Mouse (Mus musculus) liver, embryonic 14.5 days (tissue): ENCODE measurements at regions not wholly inside any gene's neighbourhood (a gene's known extent, or its start where the extent isn't known, plus 50 kb on each side); places are given as distances from the start of the nearest gene placed in this dataset.

Experiments used
- ATAC-seq: fragments of 200-750 bp; cut with Nextera tagmentation; 2 replicates; pipeline ENCODE4 v1.8.0; 2017; ENCODE audit warnings: moderate number of reproducible peaks, mild to moderate bottlenecking, moderate library complexity; ENCODE audit not compliant: insufficient read depth
- DNase-seq, 3 experiments: peaks; one replicate each; pipeline ENCODE4 v3.0.0-alpha.2; 2012 to 2013; ENCODE audit warnings: low read depth in 3 of 3, low spot score in 3 of 3
- H3K27ac ChIP-seq: fragments of 300-500 bp; sonication (generic); 2 replicates; pipeline ENCODE4 v1.5.1; 2014; ENCODE audit warnings: moderate library complexity, mild to moderate bottlenecking, control low read depth, inconsistent platforms
- H3K27me3 ChIP-seq: fragments of 300-500 bp; sonication (generic); 2 replicates; pipeline ENCODE4 v1.6.1; 2014; ENCODE audit warnings: mild to moderate bottlenecking, low read length, moderate library complexity; ENCODE audit not compliant: control insufficient read depth, insufficient read depth
- H3K36me3 ChIP-seq: fragments of 300-500 bp; sonication (generic); replicated peaks from 2 replicates; pipeline ENCODE4 v1.6.1; 2014; ENCODE audit warnings: low read depth; ENCODE audit not compliant: control insufficient read depth, insufficient read depth
- H3K4me1 ChIP-seq, 2 experiments: fragments of 200-500 bp in 1 of 2; fragments of 300-500 bp in 1 of 2; sonication (generic) in 1 of 2; replicated peaks; 2 replicates each; pipeline ENCODE4 v1.6.1; 2012 to 2014; ENCODE audit warnings: antibody characterized with exemption in 1 of 2, inconsistent platforms in 1 of 2, low read length in 1 of 2; ENCODE audit not compliant: control insufficient read depth in 2 of 2, insufficient read depth in 2 of 2
- H3K4me2 ChIP-seq: fragments of 300-500 bp; sonication (generic); 2 replicates; pipeline ENCODE4 v1.6.1; 2014; ENCODE audit warnings: low read depth, mild to moderate bottlenecking, control low read depth, moderate library complexity
- H3K4me3 ChIP-seq, 2 experiments: fragments of 200-500 bp in 1 of 2; fragments of 300-500 bp in 1 of 2; sonication (generic) in 1 of 2; 2 replicates each; pipeline ENCODE4 v1.5.1; 2012 to 2014; ENCODE audit warnings: low read depth in 2 of 2, low read length in 2 of 2, mild to moderate bottlenecking in 2 of 2, control low read depth in 1 of 2, inconsistent platforms in 1 of 2, moderate library complexity in 1 of 2; ENCODE audit not compliant: insufficient read depth in 1 of 2
- H3K9ac ChIP-seq: fragments of 300-500 bp; sonication (generic); replicated peaks from 2 replicates; pipeline ENCODE4 v1.6.1; 2014; ENCODE audit warnings: mild to moderate bottlenecking, control low read depth, moderate library complexity
- H3K9me3 ChIP-seq: fragments of 300-500 bp; sonication (generic); 2 replicates; pipeline ENCODE4 v1.6.1; 2016; ENCODE audit warnings: low read length, mixed read lengths; ENCODE audit not compliant: control insufficient read depth
- CTCF ChIP-seq: IDR thresholded peaks from 2 replicates; pipeline ENCODE4 v1.5.1; 2016; ENCODE audit warnings: antibody characterized with exemption, low read depth, control low read depth
- EP300 ChIP-seq: IDR thresholded peaks from 2 replicates; pipeline ENCODE4 v1.6.1; 2016; ENCODE audit warnings: antibody characterized with exemption, low read depth
- WGBS: fragments of 180-500 bp; shearing (Covaris S2); extraction: QIAGEN DNeasy Blood & Tissue Kit; methylation state at CpG from one replicate; pipeline ENCODE4 v1.1.7; 2014; ENCODE audit not compliant: insufficient replicate concordance; 5-methylcytosine and 5-hydroxymethylcytosine counted together

DNA sequence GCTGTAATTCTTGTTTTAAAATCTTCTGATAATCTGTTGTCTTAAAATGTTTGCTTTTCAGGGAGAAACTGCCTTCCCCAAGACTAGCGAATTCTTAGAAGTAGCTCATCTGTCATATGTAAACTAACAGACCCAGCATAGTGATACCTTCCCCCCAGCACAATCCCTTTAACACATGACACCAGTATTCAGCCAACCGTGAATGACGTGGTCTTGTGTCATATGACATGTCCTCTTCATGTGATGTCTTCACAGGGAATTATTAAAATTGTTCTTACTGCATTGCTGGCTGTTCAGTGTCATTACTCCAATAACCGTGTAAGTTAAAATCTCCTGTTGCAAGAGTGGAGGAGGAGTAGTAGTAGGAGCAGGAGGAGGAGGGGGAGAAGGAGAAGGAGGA, 137.5 kb upstream of the Map3k1 start:
- no peaks in the 10 kb centered on the region for H3K27me3 ChIP-seq
- no peaks in the 10 kb centered on the region for H3K9me3 ChIP-seq
- H3K9ac ChIP-seq: no peak overlapping the region
- peaks cover 12 to 30% of the 10 kb centered on the region in 2 experiments for H3K4me1 ChIP-seq
- DNase-seq (no peak), ATAC-seq (no peak)
- no peak overlapping the region for H3K4me2 ChIP-seq
- 76% methylated on average over 4 of the region's 4 CpGs for WGBS
- no peaks in the 10 kb centered on the region for H3K36me3 ChIP-seq
- H3K27ac ChIP-seq: no peak overlapping the region
- no peak overlapping the region for H3K4me3 ChIP-seq
- no peak for TF ChIP-seq CTCF
- TF ChIP-seq EP300: no peak

DNA sequence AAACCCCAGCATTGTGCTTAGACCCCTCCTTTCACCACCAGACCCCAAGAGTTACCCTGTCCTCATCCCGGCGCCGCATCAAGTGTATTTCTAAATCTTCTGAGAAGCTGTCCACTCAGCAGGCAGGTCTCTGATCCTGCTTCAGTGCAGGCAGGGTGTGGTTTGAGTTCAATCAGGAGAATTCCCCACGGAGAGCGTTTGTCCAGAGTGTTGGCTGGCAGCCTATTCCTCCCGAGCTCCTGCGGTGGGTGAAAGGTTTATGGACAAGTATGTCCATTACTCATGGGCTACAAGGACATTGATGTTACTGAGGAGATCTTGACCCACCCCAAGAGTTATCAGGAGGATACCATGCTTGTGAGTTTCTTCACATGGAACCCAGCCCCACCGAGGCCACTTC, 138.0 kb upstream of the Map3k1 start:
- ATAC-seq: no peak
- WGBS: 82% methylated on average over 8 of the region's 8 CpGs

DNA sequence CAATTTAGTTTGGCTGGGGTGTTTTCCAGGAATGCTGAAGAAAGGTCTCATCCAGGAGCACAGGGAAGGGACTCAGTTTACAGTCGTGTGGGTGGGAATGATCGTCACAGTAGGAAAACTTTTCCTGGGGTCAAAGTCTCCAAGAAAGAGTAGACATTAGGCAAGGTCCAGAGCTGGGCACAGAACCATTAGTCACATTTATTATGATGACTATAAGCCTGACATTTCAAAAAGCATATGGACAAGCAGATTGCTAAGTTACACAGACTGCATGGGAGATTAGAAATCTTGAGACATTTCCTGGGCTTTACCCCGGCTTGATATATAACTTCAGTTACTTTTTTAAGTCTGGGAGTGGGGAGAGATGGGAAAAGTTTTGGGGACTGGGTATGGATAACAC, 139.6 kb upstream of the Map3k1 start:
- Histone ChIP-seq H3K27ac (no peak overlapping the region), H3K4me3 (no peak overlapping the region), H3K36me3 (no peaks in the 10 kb centered on the region), H3K9me3 (no peaks in the 10 kb centered on the region), H3K4me2 (no peak overlapping the region), H3K9ac (no peak overlapping the region), H3K27me3 (no peaks in the 10 kb centered on the region; the same call in 1 of the 2 replicates), H3K4me1 (peaks cover 3 to 18% of the 10 kb centered on the region in 2 experiments; a peak in 3 of 4 replicates)
- WGBS: 56% methylated on average over 3 of the region's 3 CpGs
- no peak for DNase-seq
- ATAC-seq: no peak
- no peak for TF ChIP-seq EP300
- TF ChIP-seq CTCF: no peak

More for the DNA sequence above, 138.0 kb upstream of the Map3k1 start:
- Histone ChIP-seq H3K36me3 (no peaks in the 10 kb centered on the region), H3K9ac (no peak overlapping the region), H3K4me2 (no peak overlapping the region), H3K4me3 (no peak overlapping the region), H3K27ac (no peak overlapping the region), H3K27me3 (no peaks in the 10 kb centered on the region), H3K4me1 (peaks cover 7 to 24% of the 10 kb centered on the region in 2 experiments), H3K9me3 (no peaks in the 10 kb centered on the region)
- no peak for TF ChIP-seq CTCF
- no peak for TF ChIP-seq EP300
- DNase-seq: no peak

DNA sequence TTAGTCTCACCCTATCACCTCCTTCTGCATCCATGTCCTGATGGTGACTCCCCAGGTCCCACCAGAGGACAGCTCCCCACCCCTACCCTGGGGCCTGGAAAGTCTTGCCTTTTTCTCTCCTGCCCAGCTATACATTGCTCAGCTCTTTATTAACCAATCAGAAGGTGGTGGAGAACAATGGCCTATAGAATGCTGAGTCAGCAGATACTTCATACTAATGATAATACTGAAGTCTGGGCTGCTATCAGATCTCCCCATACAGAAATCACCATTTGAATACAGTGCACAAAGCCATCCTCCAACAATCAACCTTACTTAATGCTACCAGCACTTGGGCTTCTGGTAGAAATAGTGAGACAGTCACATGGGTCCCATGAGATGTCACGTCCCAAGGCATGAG, 141.2 kb upstream of the Map3k1 start:
- H3K9ac ChIP-seq: no peak overlapping the region
- no peaks in the 10 kb centered on the region for H3K9me3 ChIP-seq
- no peak for TF ChIP-seq CTCF
- TF ChIP-seq EP300: no peak
- H3K27me3 ChIP-seq: no peaks in the 10 kb centered on the region; the same call in 1 of the 2 replicates
- H3K36me3 ChIP-seq: no peaks in the 10 kb centered on the region
- H3K27ac ChIP-seq: no peak overlapping the region
- no peak for DNase-seq
- H3K4me3 ChIP-seq: no peak overlapping the region
- WGBS: 95% methylated on average over 1 of the region's 1 CpGs
- ATAC-seq: no peak; the same call in 1 of the 2 replicates
- no peak overlapping the region for H3K4me2 ChIP-seq
- peaks cover 9 to 18% of the 10 kb centered on the region in 2 experiments for H3K4me1 ChIP-seq

DNA sequence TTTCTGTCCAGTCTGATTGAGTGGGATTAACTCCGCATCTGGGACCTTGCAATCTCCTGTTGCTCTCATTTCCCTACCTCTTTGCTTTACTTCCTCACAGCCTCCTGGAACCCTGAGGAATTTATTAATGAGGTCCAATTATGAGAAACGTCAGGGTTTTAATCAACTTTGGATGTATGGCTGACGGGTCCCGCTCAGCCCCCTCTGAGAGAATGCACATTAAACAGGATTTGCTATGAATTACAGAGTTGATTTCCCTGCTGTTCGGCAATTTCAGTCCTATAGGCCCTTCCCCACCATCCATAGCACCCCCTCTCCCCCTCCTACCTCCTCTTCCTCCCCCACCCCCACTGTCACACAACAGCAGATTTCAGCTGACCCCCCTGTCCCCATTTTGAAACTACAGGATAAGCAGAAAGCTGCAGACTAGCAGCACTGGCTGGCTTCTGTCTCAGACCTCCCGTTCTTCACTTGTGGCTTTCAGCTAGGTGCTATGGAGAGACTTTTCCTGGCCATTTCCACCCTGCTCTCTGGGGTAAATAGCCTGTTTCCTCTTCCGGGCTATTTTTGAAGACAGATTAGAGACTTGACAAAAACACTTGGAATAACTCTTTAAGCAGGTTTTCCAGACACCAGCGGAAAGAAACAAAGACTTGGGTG, 145.2 kb upstream of the Map3k1 start:
- H3K9ac ChIP-seq: no peak overlapping the region
- no peak for ATAC-seq

More for the DNA sequence above, 145.2 kb upstream of the Map3k1 start:
- H3K9me3 ChIP-seq: no peaks in the 10 kb centered on the region
- no peaks in the 10 kb centered on the region; the same call in 1 of the 2 replicates for H3K27me3 ChIP-seq
- no peak for DNase-seq
- peaks cover 30 to 32% of the 10 kb centered on the region in 2 experiments for H3K4me1 ChIP-seq
- no peak for TF ChIP-seq CTCF
- no peak for TF ChIP-seq EP300
- no peak overlapping the region for H3K27ac ChIP-seq
- no peaks in the 10 kb centered on the region for H3K36me3 ChIP-seq
- H3K4me3 ChIP-seq: no peak overlapping the region
- 58% methylated on average over 8 of the region's 8 CpGs for WGBS
- no peak overlapping the region for H3K4me2 ChIP-seq
